Mouse (Mus musculus): ENCODE results near the gene Gp5. TPM values are rescaled to one million over a fixed set of nuclear protein-coding genes. Genes with fewer than 3 reads are reported as not detected.

Gp5 gene
- polyA plus RNA-seq, 1 experiment: 0.38 TPM

GRCm38 (mm10) chr16:30297450-30297849 lies 13.1 kb downstream of the Gp5 start:
- Histone ChIP-seq H3K4me1 (ENCODE audit: control insufficient read depth, insufficient read depth, insufficient read length, low read length) (no peaks in the 10 kb centered on the region), H3K27ac (ENCODE audit: insufficient read depth, low read depth, low read length) (no peak overlapping the region), H3K27me3 (ENCODE audit: control insufficient read depth, insufficient read depth, low read length) (no peaks in the 10 kb centered on the region; the same call in 1 of the 2 replicates), H3K36me3 (ENCODE audit: control insufficient read depth, insufficient read depth, low read length) (no peaks in the 10 kb centered on the region), H3K4me3 (ENCODE audit: low read depth, low read length) (no peak overlapping the region)
- TF ChIP-seq POLR2A (IDR thresholded peaks at IDR 0.05; ENCODE audit: low read depth, low read length) (no peak), CTCF (IDR thresholded peaks at IDR 0.05; ENCODE audit: extremely low read depth, insufficient read length, insufficient replicate concordance, low read depth, low read length) (no peak)
- 53% methylated on average over 7 of the region's 7 CpGs for WGBS

DNA sequence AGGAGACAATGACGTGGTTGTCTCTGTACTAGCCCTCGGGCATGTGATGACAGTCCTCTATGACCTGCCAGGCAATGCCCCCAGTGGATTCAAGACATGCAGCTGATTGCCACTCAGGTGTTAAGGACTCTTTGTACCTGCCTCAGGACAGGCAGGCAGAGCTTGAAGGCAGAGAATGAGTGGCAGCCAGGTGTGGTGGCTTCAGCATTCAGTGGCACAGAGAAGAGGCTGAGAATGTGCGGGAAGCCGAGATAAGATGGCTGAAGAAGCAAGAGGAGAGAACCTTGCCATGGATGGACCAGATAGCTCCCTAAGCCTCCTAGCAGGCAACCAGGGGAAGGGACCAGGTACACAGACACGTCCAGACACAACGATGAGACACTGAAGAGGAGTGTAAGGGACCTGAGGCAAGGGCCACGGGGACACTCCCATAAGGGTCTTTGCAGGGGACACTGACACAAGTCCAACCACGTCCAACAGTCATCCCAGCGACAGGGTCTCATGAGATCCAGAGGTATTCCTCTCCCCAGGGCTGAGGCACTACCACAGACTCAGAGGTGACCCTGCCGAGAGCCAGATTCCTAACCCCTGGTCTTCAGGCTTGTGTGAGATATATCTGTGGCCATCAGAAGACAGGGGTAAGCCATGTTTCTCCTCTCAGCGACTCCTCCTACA lies 13.8 kb downstream of the Gp5 start:
- Histone ChIP-seq H3K36me3 (ENCODE audit: control insufficient read depth, insufficient read depth, low read length) (no peaks in the 10 kb centered on the region), H3K27me3 (ENCODE audit: control insufficient read depth, insufficient read depth, low read length) (no peaks in the 10 kb centered on the region; the same call in 1 of the 2 replicates), H3K27ac (ENCODE audit: insufficient read depth, low read depth, low read length) (no peak overlapping the region), H3K4me1 (ENCODE audit: control insufficient read depth, insufficient read depth, insufficient read length, low read length) (no peaks in the 10 kb centered on the region), H3K4me3 (ENCODE audit: low read depth, low read length) (no peak overlapping the region)
- TF ChIP-seq POLR2A (IDR thresholded peaks at IDR 0.05; ENCODE audit: low read depth, low read length) (no peak), CTCF (IDR thresholded peaks at IDR 0.05; ENCODE audit: extremely low read depth, insufficient read length, insufficient replicate concordance, low read depth, low read length) (no peak)
- 85% methylated on average over 11 of the region's 11 CpGs for WGBS

DNA sequence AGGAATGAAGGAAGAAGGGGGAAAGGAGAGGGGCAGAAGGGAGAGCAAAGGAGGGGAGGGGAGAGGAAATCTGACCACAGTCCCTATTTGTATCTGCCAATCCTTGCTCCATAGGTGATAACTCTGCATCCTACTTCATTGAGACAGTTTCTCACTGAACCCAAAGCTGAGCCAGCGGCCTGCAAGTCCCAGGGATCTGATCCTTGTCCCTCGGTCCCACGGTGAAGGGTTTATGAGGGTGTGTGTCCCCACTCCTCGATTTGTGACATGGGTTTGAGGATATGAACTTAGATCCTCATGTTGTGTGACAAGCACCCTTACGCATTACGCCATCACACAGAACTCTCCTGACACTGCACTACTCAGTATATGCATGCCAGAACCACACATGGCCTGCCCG lies 15.5 kb downstream of the Gp5 start:
- H3K27ac ChIP-seq (ENCODE audit: insufficient read depth, low read depth, low read length): no peak overlapping the region
- H3K4me3 ChIP-seq (ENCODE audit: low read depth, low read length): no peak overlapping the region
- H3K36me3 ChIP-seq (ENCODE audit: control insufficient read depth, insufficient read depth, low read length): no peaks in the 10 kb centered on the region
- WGBS: 83% methylated on average over 7 of the region's 7 CpGs
- TF ChIP-seq CTCF (IDR thresholded peaks at IDR 0.05; ENCODE audit: extremely low read depth, insufficient read length, insufficient replicate concordance, low read depth, low read length) (no peak), POLR2A (IDR thresholded peaks at IDR 0.05; ENCODE audit: low read depth, low read length) (no peak)
- no peaks in the 10 kb centered on the region; the same call in 1 of the 2 replicates for H3K27me3 ChIP-seq (ENCODE audit: control insufficient read depth, insufficient read depth, low read length)
- H3K4me1 ChIP-seq (ENCODE audit: control insufficient read depth, insufficient read depth, insufficient read length, low read length): no peaks in the 10 kb centered on the region

GRCm38 (mm10) chr16:30290436-30290835 lies 20.1 kb downstream of the Gp5 start:
- 76% methylated on average over 6 of the region's 6 CpGs for WGBS
- H3K4me3 ChIP-seq (ENCODE audit: low read depth, low read length): no peak overlapping the region
- H3K27me3 ChIP-seq (ENCODE audit: control insufficient read depth, insufficient read depth, low read length): no peaks in the 10 kb centered on the region
- no peak overlapping the region for H3K27ac ChIP-seq (ENCODE audit: insufficient read depth, low read depth, low read length)
- H3K36me3 ChIP-seq (ENCODE audit: control insufficient read depth, insufficient read depth, low read length): no peaks in the 10 kb centered on the region
- no peak for TF ChIP-seq CTCF (IDR thresholded peaks at IDR 0.05; ENCODE audit: extremely low read depth, insufficient read length, insufficient replicate concordance, low read depth, low read length)
- no peak for TF ChIP-seq POLR2A (IDR thresholded peaks at IDR 0.05; ENCODE audit: low read depth, low read length)
- H3K4me1 ChIP-seq (ENCODE audit: control insufficient read depth, insufficient read depth, insufficient read length, low read length): no peaks in the 10 kb centered on the region

GRCm38 (mm10) chr16:30285701-30286100 lies 24.9 kb downstream of the Gp5 start:
- Histone ChIP-seq H3K27me3 (ENCODE audit: control insufficient read depth, insufficient read depth, low read length) (peaks cover 17% of the 10 kb centered on the region), H3K36me3 (ENCODE audit: control insufficient read depth, insufficient read depth, low read length) (no peaks in the 10 kb centered on the region), H3K4me3 (ENCODE audit: low read depth, low read length) (no peak overlapping the region), H3K27ac (ENCODE audit: insufficient read depth, low read depth, low read length) (no peak overlapping the region), H3K4me1 (ENCODE audit: control insufficient read depth, insufficient read depth, insufficient read length, low read length) (peaks cover 5% of the 10 kb centered on the region; the same call in 1 of the 2 replicates)
- 89% methylated on average over 4 of the region's 4 CpGs for WGBS
- TF ChIP-seq POLR2A (IDR thresholded peaks at IDR 0.05; ENCODE audit: low read depth, low read length): no peak
- no peak for TF ChIP-seq CTCF (IDR thresholded peaks at IDR 0.05; ENCODE audit: extremely low read depth, insufficient read length, insufficient replicate concordance, low read depth, low read length)

DNA sequence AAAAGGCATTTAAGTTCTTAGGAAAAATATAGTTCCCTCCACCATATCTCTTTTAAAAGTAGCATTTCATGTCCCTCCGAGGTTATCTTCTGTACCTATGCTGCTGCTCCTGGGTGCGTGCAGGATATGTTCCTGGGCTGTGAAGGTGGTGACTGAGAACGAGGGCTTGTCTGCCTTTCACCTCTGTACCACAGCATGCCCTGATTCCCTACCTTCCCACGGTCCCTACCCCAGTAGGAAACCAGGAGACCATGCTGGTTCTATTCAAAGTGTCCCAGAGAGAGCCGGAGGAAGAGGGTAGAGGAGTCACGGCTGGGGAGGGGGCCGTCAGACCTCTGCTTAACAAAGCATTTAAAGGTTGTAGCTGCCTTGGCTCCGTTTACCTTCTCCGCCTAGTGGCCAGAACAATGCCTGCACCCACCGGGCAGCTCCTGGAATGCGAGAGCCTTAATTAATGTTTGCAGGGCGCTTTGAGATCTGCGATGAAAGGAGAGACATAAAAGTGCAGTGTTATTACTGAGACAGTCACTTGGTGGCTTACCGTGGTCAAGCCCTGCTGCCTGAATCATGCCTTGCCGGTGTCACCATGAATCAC lies 26.7 kb downstream of the Gp5 start:
- Histone ChIP-seq H3K4me3 (ENCODE audit: low read depth, low read length) (no peak overlapping the region), H3K36me3 (ENCODE audit: control insufficient read depth, insufficient read depth, low read length) (no peaks in the 10 kb centered on the region), H3K27ac (ENCODE audit: insufficient read depth, low read depth, low read length) (no peak overlapping the region), H3K4me1 (ENCODE audit: control insufficient read depth, insufficient read depth, insufficient read length, low read length) (peaks cover 5% of the 10 kb centered on the region; the same call in 1 of the 2 replicates), H3K27me3 (ENCODE audit: control insufficient read depth, insufficient read depth, low read length) (peaks cover 17% of the 10 kb centered on the region)
- 4% methylated on average over 15 of the region's 15 CpGs for WGBS
- no peak for TF ChIP-seq POLR2A (IDR thresholded peaks at IDR 0.05; ENCODE audit: low read depth, low read length)
- peak; percentile 75 for TF ChIP-seq CTCF (IDR thresholded peaks at IDR 0.05; ENCODE audit: extremely low read depth, insufficient read length, insufficient replicate concordance, low read depth, low read length)

GRCm38 (mm10) chr16:30282844-30283495 lies 27.6 kb downstream of the Gp5 start, which contains the start of gene Lrrc15:
TSS of gene Lrrc15 (minus strand) at chr16:30283256.
- Histone ChIP-seq H3K36me3 (ENCODE audit: control insufficient read depth, insufficient read depth, low read length) (no peaks in the 10 kb centered on the region), H3K27me3 (ENCODE audit: control insufficient read depth, insufficient read depth, low read length) (peaks cover 17% of the 10 kb centered on the region), H3K27ac (ENCODE audit: insufficient read depth, low read depth, low read length) (no peak within 1 kb of the TSS), H3K4me1 (ENCODE audit: control insufficient read depth, insufficient read depth, insufficient read length, low read length) (peaks cover 5% of the 10 kb centered on the region; the same call in 1 of the 2 replicates), H3K4me3 (ENCODE audit: low read depth, low read length) (peak within 1 kb of the TSS; percentile 14; the same call in 1 of the 2 replicates)
- WGBS: 7% methylated on average over 34 of the region's 34 CpGs
- TF ChIP-seq CTCF (IDR thresholded peaks at IDR 0.05; ENCODE audit: extremely low read depth, insufficient read length, insufficient replicate concordance, low read depth, low read length): no peak
- TF ChIP-seq POLR2A (IDR thresholded peaks at IDR 0.05; ENCODE audit: low read depth, low read length): no peak
